Mouse (Mus musculus) 3134 (cell line): ENCODE measurements at regions not wholly inside any gene's neighbourhood (a gene's known extent, or its start where the extent isn't known, plus 50 kb on each side); places are given as distances from the start of the nearest gene placed in this dataset.

Experiments used
- DNase-seq: peaks from one replicate; pipeline ENCODE4 v3.0.0-alpha.2; 2011; ENCODE audit warnings: low spot score; ENCODE audit not compliant: insufficient read length; ENCODE audit errors: extremely low read depth

DNA sequence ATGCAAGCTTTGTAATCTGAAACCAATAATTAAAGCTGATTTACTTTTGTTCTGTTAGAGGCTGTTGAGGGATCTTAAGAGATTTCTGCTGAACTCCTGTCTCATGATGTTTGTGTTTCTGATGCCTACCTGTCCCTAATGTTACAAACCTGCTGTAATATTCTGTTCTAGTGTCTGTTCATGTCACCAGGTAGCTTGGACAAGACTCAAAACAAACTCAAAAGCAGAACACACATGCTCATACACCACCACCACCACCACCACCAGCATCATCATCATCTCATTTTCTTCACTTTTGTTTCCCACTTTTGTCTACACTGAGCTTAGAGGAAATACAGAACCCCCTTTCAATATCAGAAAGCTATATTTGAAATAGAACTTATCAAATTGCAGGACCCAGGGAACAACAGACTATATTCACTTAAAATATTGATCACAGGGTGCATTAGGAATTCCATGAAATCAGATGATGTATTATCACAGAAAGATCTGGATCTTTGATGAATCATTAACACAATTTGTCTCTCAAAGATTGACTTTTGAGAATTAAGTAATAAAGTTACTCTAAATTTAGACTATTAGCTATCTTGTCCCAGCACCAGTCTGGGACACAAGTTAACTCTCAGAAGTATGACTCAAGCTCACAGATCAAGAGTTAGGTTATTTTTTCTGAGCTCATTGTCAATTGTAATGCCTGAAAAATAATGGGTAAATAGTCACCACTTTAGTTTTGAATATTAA is 521.0 kb downstream of the 1190002N15Rik start:
- no peak for DNase-seq

DNA sequence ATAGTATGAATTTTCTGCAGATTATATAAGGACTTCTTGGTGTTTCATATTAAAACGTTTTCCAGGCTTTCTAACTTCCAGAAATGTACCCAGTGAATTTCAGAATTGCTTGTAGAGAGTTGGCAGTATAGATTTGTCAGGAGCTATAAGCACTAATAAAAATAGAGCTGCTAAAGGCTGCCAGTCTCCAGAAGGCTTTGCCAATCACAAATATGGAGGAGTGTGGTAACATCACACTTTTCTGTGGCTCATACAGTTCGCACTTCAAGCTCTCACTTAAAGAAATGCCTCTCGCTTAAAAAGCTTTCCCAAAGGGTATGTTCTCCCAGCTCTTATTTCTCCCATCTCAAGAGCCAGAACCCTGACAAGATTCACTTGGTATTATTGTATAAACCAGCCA is 545.7 kb downstream of the 1190002N15Rik start:
- DNase-seq, result no peak

DNA sequence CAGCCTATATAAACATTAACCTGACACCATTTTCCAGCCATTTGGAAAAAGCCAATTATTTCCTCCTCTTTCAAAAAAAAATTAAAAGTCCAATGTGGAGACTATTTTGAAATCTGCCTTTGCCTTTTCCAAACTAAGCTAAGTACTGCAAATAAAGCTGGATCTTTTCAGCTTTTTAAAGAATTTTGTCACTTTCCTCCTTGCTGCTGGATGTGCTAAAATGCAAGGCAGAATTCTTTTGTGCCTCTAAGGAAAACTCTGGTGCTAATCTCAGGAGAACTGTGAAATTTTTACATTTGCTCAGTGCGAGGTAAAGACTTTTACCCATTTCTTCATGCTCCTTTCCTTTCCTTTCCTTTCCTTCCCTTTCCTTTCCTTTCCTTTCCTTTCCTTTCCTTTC is 546.7 kb downstream of the 1190002N15Rik start:
- no peak for DNase-seq

DNA sequence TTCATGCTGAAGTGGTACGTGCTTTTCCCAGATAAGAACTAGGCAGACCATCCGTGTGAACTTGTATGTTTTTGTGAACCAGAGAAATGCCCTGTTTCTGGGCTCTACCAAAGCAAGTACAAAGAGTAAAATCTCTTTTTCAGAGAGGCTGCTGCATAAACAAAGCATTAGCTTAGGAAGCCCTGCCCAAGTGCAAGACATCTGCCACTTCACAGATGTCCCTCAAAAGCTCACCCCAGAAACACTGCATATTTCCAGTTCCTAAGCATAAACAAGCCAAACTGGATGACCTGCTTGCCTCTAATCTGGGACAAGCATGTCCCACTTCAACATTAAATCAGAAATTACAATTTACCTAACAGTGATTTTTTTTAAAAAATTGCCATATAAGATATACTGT is 556.7 kb downstream of the 1190002N15Rik start:
- DNase-seq, result no peak

DNA sequence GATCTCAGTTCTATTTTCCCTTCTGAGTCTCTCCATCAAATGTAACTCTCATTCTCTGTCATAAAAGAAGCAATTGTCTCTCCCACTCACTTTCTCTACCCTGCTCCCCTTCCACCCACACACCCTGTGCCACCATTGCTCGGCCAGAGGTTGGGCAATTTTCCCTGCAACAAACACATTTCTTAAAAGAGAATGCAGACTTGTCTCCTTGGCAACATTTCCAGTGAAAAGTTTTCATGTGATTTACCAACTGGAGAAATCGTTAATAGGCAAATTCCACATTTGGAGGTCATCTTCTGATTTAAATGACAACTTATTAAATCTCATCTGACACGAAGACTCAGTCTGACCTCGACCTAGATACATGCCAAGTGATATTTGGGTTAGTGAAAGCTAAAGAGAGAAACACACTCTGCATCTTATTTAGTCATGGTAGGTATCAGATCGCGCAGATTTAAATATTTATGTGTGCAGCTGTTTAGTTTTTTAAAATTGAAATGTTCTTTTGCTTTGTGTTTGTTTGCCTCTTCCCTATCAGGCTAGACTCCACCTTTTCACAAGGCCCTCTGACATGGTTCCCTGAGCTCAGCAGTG is 568.1 kb downstream of the 1190002N15Rik start:
- DNase-seq, result no peak

DNA sequence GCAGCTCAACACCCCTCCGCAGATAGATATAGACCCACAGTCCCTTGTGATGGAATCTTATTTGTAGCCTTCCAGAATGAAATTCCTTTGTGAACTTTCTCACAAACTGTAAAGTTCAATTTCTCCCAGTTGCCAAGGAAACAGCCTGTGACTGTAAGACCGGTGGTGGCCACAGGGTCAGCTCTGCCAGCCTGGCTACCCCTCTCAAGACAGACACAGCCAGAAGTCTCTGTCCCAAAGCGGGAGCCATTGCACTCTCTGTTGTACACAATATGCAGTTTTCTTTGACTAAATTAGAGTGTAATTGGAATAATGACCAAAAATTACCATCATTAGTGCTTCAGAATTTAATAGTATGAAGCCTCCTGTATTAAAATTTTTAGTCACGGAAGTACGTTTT is 568.8 kb downstream of the 1190002N15Rik start:
- no peak for DNase-seq

DNA sequence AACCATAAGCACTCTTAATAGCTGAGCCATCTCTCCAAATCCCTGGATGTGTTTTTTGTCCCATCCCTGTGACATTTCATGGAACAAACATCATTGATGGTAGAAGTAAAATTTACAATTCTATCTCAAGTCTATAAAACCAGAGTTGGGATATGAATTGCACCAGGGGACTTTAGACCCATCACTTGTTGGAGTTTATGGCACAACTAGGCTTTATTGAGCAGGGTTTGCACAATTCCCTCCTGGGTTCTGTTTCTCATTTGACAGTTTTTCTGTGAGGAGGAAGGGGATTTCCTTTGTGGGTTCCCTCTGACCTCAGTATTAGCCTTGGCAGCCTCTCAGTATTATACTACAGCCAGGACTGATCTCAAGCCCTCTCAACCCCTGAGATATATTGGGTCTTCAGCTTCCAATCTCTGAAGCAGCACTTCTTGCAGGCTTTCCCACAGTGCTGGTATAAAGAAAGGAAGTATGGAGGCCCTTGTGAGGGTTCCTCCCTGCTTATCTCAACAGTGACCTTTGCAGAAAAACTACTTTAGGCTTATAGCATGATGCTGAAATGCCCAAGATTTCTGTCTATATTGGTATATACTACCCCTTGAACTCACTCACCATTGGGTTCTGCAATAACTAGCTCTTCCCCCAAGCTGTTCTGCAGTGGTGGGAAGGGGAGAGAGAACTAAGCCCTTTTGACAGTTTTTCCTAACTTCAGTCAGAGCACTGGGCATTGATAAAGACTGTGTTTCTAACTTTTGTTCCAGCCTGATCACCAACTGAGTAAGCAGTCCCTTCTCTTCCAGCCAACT is 582.4 kb downstream of the 1190002N15Rik start:
- DNase-seq, result no peak

DNA sequence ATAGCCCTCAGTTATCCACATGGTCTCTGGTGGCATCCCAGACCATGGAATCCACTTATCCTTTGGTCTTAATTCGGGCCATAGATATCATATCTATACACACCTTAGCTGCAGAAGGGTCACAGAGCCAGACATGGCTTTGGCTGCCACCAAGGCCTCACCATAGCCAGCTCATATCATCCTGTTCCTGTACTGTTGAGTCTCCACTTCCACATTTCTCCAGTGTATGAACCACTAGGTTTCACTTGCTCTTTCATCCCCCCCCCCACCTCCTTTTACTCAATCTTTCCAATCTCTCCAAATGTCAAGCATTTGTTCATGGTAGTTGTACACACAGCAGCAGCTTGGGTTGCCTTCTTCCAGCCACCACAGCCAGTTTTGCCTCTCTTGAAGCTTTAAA is 589.2 kb downstream of the 1190002N15Rik start:
- DNase-seq, result no peak

DNA sequence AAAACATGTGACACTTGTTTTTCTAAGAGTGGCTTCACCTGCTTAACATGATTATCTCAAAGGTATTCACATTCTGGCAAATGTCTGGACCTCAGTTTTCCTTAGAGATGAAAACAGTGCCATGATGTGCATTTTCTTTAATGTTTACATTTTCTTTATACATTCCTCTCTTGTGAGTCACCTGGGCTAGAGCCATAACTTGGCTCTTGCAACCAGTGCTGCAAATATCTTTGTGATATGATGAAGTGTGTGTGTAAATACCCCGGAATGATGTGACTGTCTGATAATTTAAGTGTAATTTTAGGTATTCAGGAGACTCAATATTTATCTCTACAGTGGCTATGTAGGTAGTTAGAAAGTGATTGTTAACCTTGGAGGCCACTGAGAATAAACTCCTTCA is 590.8 kb downstream of the 1190002N15Rik start:
- DNase-seq, result no peak

DNA sequence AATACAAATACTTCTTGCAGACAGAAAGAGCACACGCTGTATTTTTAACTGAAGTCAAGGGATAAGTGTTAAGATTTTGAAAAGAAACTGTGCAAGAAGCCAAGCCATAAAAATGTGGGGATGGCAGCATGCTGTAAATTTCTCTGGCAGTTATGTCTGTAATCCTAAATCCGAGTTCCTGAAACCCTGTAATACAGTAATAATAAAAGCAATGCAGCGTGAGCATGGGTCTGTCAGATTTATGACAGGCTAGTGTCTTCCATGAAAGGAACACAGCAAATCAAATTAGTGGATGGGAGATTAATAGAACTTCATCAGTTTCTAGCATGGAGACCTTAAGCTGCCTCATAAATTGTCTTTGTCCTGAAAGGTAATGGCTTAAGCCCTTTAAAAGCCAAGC is 597.7 kb downstream of the 1190002N15Rik start:
- no peak for DNase-seq

DNA sequence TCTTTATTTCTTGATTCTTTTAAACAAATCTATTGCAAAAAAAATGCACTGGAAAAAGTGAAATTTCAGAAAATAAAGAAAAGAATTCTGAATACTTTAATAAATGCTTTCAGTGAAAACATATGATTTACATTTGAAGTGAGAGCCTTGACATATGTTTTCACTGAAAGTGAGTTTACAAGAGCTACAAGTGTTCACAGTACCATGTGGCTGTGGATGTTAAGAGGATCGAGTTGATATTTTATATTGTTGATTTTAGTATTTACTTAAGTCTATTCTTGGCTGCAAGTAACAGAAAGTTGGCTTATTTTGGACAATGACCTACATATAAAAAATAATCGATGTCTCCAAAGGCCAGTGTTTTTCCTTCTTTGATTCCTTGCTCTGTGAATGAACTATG is 607.2 kb downstream of the 1190002N15Rik start:
- DNase-seq, result no peak

DNA sequence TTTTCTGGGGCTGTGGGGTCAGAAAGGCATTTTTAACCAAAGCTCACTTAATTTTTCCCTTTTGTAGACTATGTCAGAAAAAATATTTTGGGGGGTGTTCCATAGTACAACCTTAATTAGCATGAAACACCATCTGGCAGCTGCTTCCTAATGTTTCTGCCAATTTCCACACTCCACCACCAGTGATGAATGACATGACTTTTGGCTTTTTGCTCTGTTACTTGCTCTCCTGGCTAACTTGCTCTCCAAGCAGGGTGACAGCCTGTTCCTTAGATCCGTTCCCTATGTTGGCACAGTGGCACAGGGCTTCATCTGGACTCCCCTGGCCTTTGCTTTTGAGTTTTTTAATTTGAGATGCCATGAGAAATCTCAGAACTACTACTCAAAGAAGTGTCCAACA is 648.6 kb downstream of the 1190002N15Rik start:
- DNase-seq, result no peak

DNA sequence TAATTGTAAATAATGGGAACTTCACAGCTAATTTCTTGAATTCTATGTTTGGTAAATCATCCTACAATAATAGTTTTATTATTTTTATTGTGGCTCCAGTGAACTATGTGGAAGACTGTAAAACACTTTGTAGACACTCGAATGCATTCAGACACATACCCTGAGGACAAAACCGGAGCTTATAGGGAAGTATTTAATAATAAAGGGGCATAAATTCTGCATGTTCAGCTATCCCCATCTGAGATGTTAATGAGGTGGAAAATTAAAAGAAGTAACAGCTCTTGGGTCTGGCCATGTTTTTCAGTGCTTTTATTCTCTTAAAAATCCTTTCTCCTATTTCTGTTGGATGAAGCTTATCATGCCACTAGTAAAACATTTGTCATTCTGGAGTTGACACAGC is 657.8 kb downstream of the 1190002N15Rik start:
- no peak for DNase-seq

DNA sequence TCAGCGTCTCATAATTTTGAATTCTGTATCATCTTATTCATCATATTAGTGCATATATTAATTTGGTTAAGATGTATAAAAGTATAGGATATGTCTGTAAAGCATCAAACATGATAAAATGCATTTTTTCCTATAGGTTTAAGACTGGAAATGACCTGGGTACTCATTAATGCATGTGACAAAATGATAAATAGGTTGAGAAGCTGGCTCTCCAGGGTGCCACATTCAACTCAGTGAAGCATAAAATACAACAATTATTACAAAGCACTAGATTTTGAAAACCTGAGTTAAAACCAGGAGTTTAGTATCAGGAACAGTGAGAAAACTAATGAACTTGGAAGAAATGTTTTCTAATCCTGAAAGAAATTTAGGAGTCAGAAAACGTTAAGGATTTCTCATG is 658.3 kb downstream of the 1190002N15Rik start:
- DNase-seq, result no peak

DNA sequence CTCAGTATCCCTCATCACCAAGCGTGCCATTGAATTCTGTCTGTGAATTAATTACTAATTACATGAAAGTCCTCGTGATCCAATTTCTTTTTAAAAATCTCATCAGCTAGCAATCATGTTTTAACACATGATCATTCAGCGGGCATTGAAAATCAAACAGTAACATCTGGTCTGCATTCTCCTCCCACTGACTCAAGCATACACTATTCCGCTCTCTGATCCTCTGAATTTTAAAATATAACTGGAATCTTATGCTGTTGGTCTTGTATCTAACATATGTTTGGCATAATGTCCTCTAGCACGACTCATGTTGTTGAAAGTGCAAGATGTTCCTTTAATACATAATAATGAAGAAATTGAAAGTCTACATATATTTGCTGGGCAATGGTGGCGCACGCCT is 667.1 kb downstream of the 1190002N15Rik start:
- no peak for DNase-seq

DNA sequence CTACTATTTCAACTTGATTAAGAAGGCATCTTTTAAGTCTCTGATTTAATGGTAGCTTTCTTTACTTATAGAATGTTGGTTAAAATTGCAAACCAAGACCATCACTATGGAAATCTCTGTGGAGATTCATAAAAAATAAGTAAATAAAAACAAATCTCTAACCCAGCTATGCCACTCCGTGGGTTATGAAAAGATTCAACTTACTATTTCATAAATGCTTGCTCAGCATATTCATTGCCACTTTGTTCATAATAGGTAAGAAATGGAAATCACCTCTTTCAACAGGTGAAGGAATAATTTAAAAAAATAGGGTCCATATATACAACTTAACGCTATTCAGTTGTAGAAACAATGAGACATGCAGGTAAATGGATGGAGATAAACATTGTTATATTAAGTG is 679.9 kb downstream of the 1190002N15Rik start:
- no peak for DNase-seq

DNA sequence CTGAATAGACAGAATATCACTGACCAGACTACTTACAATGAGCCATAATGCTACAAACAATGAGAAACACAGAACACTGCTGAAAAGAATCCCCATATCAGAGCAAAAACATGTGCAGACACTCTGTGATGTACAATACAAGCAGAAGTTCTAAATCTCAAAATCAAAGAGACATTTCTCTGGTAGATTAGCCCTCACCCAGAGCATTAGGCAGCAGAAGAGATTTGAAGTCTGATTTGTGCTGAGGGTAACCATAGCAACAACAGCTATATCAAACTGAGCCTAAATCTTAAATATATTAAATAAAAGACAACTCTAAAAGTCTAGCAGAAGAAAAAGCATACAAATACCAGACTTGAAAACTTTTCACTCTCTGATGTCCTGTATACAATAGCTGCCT is 691.5 kb downstream of the 1190002N15Rik start:
- no peak for DNase-seq

DNA sequence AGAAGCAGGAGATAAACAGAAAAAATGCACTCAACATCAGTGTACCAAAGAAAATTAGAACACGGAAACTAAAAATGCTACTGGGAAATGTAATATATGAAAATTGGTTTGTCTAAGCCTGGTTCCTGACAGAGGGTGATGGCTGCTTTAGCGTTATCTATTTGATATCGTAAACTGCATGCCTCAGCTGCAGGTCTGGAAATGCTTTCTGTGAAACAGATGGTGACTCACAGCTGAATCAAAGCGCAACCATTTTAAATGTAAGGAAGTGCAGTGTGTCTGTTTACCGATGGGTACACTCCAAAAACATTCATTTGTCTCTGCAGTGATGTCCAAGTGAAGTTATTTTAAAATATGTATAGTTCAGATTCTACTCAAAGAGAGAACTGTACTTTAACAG is 694.0 kb downstream of the 1190002N15Rik start:
- DNase-seq, result no peak
